Mouse (Mus musculus) heart, adult 18-20 months (tissue): ENCODE measurements around the gene Zfp444. TPM values are rescaled to one million over a fixed set of nuclear protein-coding genes. Genes with fewer than 3 reads are reported as not detected.

Experiments
- DNase-seq, 2 experiments: peaks; one replicate each; pipeline ENCODE4 v3.0.0; 2021 to 2022; ENCODE audit warnings: mixed read lengths in 1 of 2
- long read RNA-seq, 2 experiments: library from polyadenylated mRNA; stranded (forward); transcript quantifications; one replicate each; pipeline ENCODE4 v2.0.0; 2021
- total RNA-seq, 2 experiments: library from RNA; stranded (reverse); gene quantifications; 2 replicates each; pipeline ENCODE4 v1.2.3; 2021

The Zfp444 gene
- 10 to 100 TPM; 12.3 to 13.6 TPM for total RNA-seq
- long read RNA-seq, experiment 1, transcript Zfp444-201 (4 exons, 2,467 nt): major isoform, 6 of 7 reads
- long read RNA-seq, experiment 1, partial matches to known transcripts: 0 of 7 reads
- long read RNA-seq, experiment 1, other reads (novel, unspliced or antisense): 0 of 7 reads
- long read RNA-seq, experiment 2, partial matches to known transcripts: 0 of 4 reads
- long read RNA-seq, experiment 2, other reads (novel, unspliced or antisense): 0 of 4 reads

DNA sequence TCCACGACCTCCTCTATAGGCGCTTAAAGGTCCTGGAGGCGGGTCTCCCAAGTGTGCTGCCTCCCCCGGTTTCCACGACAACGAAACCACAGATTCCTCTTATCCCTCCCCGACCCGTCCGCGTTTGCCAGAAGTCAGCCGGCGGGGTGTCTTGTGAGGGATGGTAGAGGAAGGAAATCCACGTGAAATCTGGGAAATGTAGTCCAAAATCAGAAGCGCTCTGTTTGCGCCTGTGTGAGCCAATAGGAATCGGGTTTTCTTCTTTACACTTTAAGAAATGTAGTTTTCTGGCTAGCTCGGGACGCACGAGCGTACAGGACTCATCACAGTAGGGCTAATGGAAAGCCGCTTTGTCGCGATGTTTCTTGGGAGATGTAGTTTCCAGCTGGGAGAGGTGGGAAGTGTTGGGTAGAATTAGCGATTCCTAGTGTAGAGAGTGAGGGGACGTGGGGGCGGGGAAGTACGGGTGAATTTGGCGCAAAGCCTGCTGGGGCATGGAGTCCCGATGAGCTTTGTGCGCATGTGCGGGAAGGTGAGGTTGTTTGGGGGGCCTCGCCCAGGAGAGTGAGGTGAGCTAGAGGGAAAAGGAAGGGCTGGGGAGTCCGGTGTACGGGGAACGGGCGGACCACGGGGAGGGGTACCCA, at the start of gene Zfp444:
Gene Zfp444 (plus strand): TSS at position 221 of the 644 bp plus-strand sequence.
- peak; percentile 98 to 99 for DNase-seq

DNA sequence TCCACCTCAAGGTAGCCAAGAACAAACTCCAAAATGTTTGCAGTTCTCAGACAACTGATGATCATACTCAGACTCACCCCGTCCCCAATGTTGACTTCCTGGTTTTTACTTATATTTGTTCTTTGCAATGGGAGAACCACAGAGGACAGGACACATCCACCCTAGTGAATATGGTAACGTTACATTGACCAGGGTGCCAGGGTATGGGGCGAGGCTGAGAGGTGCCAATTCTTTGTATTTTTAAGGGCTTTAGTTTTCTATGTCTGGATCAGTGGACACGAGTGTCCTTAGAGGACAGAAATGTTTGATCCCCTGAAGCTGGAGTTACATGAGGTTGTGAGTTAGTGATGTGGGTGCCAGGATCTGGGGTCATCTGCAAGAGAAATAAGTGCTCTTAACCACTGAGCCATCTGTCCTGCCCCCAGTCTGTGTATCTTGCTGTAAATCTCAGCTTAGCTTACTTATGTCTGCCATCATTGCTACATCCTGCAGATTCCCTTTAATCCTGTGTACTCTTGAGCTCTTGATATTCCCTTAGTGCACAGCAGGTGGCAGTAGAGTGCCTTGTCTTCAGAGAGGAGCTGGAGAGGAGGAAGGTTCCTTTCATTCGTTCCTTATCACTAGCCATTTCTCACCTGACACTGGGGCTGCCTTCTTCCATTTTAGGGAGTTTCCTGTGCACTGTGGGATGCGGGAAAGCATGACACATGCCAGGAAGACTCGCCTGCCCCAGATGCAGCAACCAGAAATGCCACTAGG, 45.2 kb upstream of the Zfp444 start:
- DNase-seq: peak; percentile 80 to 89

DNA sequence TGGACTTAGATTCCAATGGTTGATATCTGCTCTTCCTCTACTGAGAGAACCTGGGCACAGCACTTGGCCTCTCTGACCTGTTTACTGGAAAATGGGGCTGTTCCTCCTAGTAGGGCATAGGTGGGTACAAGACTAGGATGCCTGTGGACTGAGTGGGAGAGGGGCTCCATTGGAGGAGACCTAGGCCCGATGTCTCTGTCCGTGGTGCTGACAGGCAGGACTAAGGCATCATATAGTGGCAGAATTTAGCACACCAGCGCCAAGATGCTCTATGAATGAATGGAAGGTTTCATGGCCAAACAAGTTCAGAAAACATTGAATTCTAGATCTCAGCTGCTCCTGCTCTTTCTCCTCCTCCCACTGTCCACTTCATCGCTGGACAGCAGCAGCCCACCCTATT, 41.7 kb upstream of the Zfp444 start:
- no peak for DNase-seq

DNA sequence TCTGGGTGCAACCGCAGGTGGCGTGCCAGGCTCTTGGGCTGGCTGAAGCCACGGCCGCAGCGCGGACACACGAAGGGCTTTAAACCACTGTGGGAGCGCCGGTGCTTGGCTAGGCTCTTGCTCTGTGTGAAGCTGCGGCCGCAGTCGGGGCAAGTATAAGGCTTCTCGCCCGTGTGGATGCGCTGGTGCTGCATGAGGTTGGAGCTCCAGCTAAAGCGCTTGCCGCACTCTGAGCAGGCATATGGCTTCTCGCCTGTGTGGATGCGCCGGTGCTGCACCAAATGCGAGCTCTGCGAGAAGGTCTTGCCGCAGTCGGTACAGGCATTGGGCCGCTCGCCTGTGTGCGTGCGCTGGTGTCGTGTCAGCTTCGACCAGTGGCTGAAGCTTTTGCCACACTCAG, 39.4 kb upstream of the Zfp444 start:
- DNase-seq: no peak

DNA sequence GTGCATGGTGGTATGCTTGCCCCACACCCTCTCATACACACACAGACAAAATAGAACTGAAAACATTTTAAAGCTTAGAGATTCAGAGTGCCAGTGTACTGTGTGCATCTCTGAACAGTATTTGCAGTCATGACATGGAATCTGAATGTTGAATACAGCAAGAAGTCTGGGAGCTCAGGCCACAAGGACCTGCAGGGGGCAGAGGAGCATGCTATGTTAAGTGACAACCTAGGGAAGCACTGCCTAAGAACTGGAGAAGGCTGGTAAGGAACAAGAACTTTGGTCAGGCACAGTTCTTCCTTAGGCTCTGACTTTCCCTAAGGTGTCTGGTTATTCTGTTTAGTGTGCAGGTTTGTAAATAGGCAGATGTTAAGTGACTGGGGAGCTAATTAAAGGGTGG, 35.5 kb upstream of the Zfp444 start:
- no peak for DNase-seq

DNA sequence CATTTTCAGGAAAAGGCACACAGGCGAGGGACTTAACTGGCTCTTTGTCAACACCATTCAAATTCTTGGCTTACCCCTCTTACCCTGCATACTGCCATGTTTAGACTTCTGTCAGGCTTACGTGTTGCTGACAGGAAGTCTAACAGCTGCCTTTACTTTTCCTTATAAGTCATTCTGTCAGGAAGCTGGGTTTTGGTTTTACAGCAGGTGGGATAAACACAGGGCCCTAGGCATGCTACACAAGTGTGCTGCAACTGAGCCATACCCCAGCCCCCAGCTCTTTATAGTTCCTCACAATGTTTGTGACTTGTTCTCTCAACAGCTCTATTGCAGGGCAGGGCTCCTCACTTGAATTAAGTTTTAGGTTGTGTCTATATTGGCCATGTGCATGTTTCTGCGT, 32.7 kb upstream of the Zfp444 start:
- no peak for DNase-seq

DNA sequence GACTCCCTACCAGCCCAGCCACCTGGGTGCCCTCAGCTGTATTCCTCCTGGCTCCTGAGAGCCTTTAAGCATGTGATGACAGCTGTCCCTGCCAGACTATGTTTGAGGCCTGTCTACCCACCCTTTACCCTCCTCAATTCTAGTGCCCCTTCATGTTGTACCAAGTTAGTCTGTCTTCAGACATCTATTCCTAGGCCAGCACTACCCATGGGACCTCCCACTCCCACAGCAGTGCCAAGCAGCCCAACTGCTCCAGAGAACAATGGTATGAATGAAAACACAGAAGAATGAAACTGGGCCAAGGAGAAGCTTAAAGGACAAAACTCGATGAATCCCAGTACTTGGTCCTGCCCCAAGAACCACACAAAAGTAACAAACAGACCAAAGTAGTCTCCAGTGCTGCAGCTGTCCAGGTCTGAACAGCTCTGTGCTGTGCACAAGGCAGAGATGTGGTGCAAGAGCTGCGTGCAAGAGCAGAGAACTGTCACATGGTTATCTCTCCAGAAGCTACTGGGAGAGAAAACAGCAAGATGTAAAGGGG, 28.0 kb upstream of the Zfp444 start:
- DNase-seq: no peak

DNA sequence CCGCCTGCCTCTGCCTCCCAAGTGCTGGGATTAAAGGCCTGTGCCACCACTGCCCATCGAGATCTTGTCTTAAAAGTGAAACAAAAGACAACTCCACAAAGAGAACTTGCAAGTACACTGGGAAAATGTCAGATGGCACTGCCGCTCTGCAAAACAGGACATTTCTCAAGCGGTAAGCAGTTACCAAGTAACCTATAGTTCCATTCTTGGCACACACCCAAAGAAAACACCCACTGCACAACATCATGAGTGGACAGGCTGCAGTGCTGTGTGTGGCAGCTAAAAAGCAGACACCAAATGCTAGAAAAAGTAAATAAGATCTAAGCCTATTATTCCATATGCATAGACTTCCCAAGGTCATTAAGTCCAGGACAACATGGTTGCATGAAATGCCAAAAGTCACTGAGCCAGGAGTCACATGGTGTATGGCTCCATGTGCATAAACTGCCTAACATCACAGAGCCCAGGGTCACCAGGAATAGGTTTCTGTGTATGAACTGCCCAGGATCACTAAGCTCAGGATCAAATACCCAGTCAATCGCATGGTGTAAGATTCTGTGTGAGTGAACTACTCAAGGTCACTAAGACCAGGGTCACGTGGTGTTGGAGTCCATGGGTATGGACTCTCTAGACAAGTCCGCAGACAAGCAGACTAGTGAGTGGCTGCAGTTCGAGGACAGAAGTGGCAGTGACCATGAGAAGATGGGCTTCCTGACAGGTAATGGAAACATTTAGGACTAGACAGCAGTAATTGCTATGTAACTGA, 26.4 kb upstream of the Zfp444 start:
- DNase-seq: no peak

DNA sequence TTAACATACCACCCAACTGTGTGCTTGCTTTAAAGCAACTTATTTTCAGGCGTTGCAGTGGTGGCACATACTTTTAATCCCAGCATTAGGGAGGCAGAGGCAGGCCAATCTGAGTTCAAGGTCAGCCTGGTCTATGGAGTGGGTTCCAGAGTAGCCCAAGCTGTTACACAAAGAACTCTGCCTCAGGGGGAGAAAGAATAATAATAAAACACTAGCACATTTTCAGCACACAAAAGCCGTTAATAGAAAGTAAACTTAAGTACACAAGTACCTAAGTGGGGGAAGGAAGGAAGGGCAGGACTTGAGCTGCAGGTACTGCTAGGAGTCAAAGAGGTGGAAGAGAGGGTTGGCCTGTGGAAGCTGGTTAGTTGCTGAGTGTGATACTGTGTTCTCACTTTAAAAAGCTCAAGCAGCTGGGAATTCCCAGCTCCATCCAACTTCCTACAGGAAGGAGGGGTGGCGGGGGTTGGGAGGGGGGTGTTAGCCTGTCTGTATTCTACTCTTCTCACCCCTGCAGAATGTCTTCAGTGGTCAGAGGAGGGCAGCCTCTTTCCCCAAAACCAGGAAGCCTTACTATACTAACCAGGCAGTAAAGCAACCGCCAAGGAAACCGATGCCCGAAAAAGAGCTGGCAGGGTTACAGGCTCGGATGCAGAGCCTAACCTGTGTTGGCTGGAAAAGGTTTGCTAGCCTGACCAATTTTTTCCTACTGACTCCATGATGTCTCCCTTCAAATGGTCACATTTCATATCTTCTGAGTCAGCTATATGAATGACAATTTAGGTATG, 25.6 kb upstream of the Zfp444 start:
- no peak for DNase-seq

DNA sequence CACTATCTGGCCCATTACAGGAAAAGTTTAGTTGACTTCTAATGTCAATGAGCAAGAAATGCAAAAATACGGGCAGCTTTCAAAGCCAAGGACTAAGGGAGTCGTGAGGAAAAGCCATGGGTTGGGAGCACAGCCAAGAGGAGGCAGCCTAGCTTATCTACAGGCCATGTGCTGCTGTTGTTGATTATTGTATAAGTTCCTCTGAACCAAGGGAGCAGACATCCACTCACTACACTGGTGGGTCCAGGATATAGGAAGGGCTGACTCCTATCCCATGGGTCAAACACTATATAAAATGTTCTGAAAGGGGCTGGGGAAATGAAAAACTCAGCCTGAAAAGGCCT, 25.1 kb upstream of the Zfp444 start:
- peak; percentile 45 to 47 for DNase-seq

DNA sequence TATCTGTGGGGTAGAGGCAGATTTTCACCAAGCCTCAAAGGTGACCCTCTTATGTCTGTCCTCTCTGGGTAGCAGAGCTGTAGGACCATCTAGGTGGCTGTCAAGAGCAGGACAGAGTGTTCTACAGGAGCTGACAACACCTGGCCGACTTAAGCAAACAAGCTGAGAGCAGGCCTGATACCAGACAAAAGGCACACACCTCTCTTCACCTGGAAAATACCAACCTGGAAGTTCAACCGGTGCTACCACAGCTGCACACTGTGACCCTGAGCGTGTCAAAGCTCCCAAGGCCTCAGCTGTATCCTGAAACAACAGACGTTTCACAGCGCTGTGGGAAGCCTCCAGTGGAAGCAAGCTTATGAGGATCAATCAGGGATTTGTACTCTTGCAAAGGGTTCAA, 24.3 kb upstream of the Zfp444 start:
- DNase-seq: no peak

DNA sequence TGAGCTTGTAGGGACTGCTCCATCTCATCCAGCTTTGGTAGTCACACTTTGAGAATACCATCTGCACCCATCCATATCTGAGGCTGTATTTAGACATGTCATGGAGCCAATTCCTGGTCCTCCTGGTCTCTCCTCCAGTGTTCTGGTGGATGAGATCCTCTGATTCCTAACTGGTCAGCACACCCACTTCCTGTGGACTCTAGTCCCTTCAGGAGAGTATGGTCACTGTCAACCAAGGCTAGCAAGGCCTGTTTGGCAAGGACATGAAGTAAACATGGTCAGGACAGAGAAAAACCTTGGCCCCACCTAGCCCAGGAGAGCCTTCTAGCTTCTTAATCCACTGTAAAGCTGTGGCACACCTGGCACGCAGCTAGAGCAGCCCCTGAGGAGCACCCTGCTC, 20.8 kb upstream of the Zfp444 start:
- no peak for DNase-seq

DNA sequence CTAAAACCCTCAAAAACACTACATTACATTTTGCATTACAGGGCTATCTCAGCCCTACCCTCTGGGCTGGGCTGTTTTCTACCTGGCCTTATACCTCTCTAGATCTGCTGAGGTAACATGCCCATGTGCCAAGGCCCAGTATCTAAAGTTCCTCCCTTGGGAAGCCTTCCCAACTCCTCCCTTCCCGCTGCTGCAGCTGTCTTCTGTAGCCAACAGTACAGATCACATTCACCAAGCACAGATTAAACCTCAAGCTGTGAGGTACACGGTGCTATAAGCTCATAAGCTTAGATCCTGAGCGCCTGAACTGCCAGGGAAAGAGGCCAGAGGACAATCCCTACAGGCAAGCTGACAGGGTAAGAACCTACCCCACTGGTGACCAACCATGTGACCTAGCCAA, 20.0 kb upstream of the Zfp444 start:
- peak; percentile 32 to 45 for DNase-seq

DNA sequence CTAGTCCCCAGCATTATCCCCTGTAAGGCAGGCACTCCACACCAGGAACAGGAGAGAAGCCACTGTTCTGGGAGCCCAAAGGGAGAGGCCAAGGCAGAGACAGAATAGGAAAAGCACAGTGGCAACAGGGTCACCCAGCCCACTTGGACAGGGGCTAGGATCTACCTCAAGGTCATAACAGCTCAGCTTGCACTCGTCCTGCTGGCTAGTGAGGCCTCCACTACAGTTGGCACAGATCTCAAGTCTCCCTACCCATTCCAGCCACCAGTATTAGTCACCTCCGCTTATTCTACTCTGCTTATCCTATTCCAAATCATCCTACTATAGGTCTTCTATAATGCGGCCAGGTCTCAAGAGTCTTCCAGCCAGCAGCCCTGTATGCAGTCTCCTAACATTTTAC, 18.9 kb upstream of the Zfp444 start:
- peak in 1 of 2 experiments; percentile 22 for DNase-seq

DNA sequence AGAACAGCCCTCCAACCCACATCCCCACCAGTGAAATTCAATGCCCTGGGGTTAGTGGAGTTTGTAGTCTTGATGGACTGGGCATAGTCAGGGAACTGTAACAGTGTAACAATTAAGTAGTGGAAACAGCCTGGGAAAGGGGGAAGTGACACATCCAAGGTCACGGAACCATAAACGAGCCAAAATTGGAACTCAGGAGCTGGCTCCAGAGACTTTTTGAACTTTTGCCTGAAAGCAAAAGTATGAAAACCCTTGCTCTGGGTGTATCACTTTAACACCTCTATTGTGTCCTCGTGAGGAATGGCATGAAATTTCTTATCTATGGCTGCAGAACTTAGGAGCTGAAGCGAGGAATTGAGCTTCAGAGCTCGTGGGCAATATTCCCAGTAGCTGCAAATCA, 17.9 kb upstream of the Zfp444 start:
- no peak for DNase-seq

DNA sequence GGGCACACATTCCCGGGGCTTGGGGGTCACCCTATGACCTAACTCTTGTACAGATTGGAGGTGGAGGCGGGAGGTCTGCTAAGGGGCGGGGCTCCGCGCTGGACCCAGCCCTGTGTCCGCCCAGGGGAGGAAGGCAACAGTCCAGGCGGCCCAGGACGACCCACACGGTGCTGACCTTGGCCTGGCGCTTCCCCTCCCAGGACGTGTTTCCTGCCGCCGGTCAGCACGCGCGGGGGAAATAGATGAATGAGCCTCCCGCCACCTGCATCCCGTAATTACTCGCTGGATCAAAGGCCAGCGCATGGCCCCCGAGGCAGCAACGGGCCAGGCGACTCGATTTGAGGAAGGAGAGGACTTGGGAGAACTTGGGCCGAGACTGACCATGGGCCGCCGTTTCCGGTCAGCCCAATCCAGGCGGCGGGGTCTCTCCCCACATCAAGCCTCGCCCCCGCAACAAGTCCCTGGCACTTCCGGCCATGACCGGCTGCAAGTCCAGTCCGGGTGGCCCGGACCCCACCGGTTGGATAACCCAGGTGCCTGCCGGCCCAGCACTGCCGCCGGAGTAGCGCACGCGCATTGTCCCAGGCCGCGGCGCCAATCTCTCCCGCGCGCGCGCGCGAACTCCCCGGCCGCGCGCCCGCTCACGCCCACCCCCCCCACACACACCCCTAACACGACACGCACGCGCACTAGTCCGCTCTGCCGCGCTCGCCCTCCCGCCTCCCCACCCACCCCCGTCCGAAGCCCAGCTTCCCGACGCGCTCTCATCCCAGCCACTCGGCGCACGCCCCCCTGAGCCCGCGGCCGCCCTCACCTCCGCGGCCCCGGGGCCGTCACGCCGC, 16.8 kb upstream of the Zfp444 start:
- DNase-seq: peak; percentile 87 to 90

DNA sequence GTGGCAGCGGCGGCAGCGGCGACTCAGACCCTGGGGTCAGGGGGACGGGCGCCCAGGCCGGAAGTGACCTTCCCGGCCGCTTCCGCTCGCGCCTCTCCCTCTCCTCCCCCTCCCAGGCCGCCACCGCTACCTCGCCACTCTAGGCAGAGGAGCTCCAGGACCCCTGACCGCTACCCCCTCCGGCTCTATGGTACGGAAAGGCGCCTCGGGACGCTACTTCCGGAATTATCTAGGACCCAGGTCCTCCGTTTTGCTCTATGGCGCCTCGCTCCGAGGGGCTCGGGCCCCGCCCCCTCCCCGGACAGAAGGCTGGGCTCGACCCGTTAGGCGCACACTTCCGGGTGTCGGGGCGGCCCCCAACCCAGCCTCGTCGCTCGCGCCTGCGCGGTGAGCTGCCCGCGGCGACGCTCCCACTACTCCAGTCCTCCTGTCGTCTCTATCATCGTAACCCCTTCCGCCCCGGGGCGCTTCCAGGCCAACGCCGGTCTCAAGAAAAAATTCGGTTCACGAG, 16.1 kb upstream of the Zfp444 start, which contains the start of gene Zfp787:
Gene Zfp787 (minus strand): TSS at position 97 of the 511 bp plus-strand sequence.
- peak; percentile 96 to 98 for DNase-seq

DNA sequence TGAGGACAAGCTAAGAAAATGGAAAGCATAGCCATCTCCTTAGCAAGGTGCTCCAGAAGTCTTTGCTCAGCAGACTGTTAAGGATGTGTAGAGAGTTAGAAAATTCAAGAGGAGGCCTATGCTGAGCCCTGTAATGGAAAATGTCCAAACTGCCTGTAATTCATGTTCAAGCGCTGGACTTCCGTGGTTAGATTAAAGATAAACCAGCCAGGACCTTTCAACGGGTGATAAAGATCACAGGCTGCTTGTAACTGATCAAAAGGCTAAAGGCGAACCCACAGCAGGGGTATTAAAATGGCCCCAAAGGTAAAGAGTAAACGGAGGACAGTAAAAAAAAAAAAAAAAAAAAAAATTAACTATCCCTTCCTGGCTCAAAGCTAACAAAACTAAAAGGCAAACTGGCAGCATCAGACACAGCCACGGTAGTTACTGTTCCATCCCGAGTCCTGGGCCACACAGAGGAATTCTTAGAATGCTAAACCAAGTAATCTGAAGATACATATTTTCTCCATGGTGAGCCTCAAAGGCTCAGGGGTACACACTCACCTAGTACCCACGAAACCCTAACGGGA, 15.0 kb upstream of the Zfp444 start:
- no peak for DNase-seq

DNA sequence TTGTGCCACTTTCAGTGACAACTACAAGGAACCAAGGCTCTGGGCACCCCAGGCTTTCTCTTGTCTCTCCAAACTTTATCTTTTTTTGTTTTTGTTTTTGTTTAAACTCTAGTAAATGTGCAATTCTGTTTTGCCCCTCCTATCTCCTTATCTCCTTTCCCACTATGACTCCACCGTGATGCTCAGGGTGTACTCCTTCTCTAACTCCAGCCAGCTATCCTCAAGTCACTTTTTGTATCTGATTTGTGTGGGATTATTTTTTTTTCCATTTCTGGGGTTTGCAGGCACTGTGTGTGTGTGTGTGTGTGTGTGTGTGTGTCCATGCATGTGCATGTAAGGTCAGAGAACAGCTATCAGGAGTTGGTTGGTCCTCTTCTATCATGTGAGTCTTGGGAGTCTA, 14.5 kb upstream of the Zfp444 start:
- no peak for DNase-seq

DNA sequence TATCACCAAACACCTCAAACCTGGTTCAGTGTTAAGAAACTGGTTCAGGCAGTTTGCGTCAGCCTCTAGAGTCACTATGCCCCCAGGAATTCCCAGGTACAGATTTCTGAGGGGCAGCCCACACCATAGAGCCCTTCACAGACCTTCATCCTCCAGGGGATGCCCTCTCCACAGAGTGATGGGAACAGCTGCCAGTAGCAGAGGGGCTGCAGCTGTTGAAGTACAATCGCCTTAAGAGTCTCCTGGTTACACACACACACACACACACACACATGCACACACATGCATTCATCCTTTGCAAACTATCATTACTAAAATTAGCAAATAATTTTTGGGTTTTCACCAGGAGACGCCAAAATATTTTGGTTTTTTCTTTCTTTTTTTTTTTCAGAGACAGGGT, 12.4 kb upstream of the Zfp444 start:
- DNase-seq: no peak
